Mouse (Mus musculus) midbrain, embryonic 14.5 days (tissue): ENCODE measurements around the gene Fkbp2. TPM values are rescaled to one million over a fixed set of nuclear protein-coding genes. Genes with fewer than 3 reads are reported as not detected.

Experiments used
- ATAC-seq: fragments of 200-750 bp; cut with Nextera tagmentation; 2 replicates; pipeline ENCODE4 v1.8.0; 2017; ENCODE audit warnings: moderate number of reproducible peaks, moderate library complexity; ENCODE audit not compliant: low FRiP score, low TSS enrichment
- DNase-seq: peaks from one replicate; pipeline ENCODE4 v3.0.0-alpha.2; 2015
- H3K27ac ChIP-seq: fragments of 300-500 bp; sonication (generic); replicated peaks from 2 replicates; pipeline ENCODE4 v1.5.1; 2014; ENCODE audit warnings: mild to moderate bottlenecking, low read depth, low read length, moderate library complexity
- H3K27me3 ChIP-seq: fragments of 300-500 bp; sonication (generic); 2 replicates; pipeline ENCODE4 v1.6.1; 2014; ENCODE audit warnings: low read length, control low read depth, mixed read lengths; ENCODE audit not compliant: control insufficient read depth, insufficient read depth
- H3K36me3 ChIP-seq: fragments of 300-500 bp; sonication (generic); 2 replicates; pipeline ENCODE4 v1.6.1; 2014; ENCODE audit warnings: low read length, control low read depth; ENCODE audit not compliant: control insufficient read depth, insufficient read depth
- H3K4me1 ChIP-seq: fragments of 300-500 bp; sonication (generic); 2 replicates; pipeline ENCODE4 v1.6.1; 2014; ENCODE audit warnings: mild to moderate bottlenecking, antibody characterized with exemption, low read length, control low read depth; ENCODE audit not compliant: control insufficient read depth, insufficient read depth
- H3K4me2 ChIP-seq: fragments of 300-500 bp; sonication (generic); 2 replicates; pipeline ENCODE4 v1.6.1; 2014; ENCODE audit warnings: mild to moderate bottlenecking, low read length, moderate library complexity
- H3K4me3 ChIP-seq: fragments of 300-500 bp; sonication (generic); replicated peaks from 2 replicates; pipeline ENCODE4 v1.5.1; 2014; ENCODE audit warnings: low read depth, low read length
- H3K9ac ChIP-seq: fragments of 300-500 bp; sonication (generic); replicated peaks from 2 replicates; pipeline ENCODE4 v1.6.1; 2014; ENCODE audit warnings: mild to moderate bottlenecking, low read length, moderate library complexity
- H3K9me3 ChIP-seq: fragments of 300-500 bp; sonication (generic); 2 replicates; pipeline ENCODE4 v1.6.1; 2016; ENCODE audit warnings: low read length, control low read depth, mixed read lengths; ENCODE audit not compliant: control insufficient read depth
- WGBS: fragments of 180-500 bp; shearing (Covaris S2); extraction: QIAGEN DNeasy Blood & Tissue Kit; methylation state at CpG from one replicate; pipeline ENCODE4 v1.1.7; 2014; 5-methylcytosine and 5-hydroxymethylcytosine counted together
- polyA plus RNA-seq: library from polyadenylated mRNA; unstranded; fragments of >200 nt; fragmentation: Nextera tagmentation; extraction: Ambion mirVana; gene quantifications from 2 replicates; pipeline ENCODE4 v1.2.1, GENCODE M21; 2014

Fkbp2 gene
- polyA plus RNA-seq, 1 experiment from 2014 or later = 73.8 TPM

- no peak for ATAC-seq
- DNase-seq = no peak
- WGBS = 85% methylated on average over 10 of the region's 10 CpGs
- Histone ChIP-seq H3K9ac (peak overlapping the region; percentile 20; the same call in 1 of the 2 replicates), H3K4me3 (peak overlapping the region; percentile 65; the same call in 1 of the 2 replicates), H3K36me3 (peaks cover 13% of the 10 kb centered on the region), H3K4me1 (peaks cover 17% of the 10 kb centered on the region), H3K9me3 (no peaks in the 10 kb centered on the region), H3K27me3 (no peaks in the 10 kb centered on the region), H3K4me2 (peak overlapping the region; percentile 92), H3K27ac (no peak overlapping the region)
These were observed 5.8 kb upstream of the Fkbp2 start for GRCm38 (mm10) chr19:6985951-6986708.

DNA sequence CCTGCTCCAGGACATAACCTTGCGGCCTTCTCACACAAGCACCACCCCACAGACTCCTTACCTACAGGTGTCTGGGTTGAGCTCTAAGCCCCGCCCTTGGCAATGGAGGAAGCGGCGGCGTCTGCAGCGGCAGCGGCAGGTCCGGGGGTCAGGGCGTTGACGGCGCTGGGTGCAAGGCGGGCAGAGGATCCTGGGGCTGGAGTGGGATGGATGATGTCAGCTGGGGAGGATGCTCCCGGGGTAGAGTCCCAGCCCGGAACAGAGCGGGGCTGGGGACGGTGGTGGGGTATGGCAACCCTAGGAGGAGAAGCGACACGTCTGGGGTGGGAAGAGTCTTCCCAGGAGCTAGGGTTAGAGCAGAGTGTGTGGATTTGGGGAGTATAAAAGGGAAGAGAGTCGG is 5.0 kb upstream of the Fkbp2 start:
- Histone ChIP-seq H3K27ac (no peak overlapping the region), H3K36me3 (peaks cover 13% of the 10 kb centered on the region), H3K27me3 (no peaks in the 10 kb centered on the region), H3K4me3 (no peak overlapping the region), H3K9me3 (no peaks in the 10 kb centered on the region), H3K9ac (no peak overlapping the region), H3K4me2 (no peak overlapping the region), H3K4me1 (peaks cover 22% of the 10 kb centered on the region)
- WGBS = 90% methylated on average over 19 of the region's 19 CpGs
- no peak for ATAC-seq
- DNase-seq = no peak

GRCm38 (mm10) chr19:6983621-6984020 is 3.3 kb upstream of the Fkbp2 start:
- Histone ChIP-seq H3K9me3 (no peaks in the 10 kb centered on the region), H3K27ac (no peak overlapping the region), H3K27me3 (no peaks in the 10 kb centered on the region), H3K9ac (no peak overlapping the region), H3K4me2 (no peak overlapping the region), H3K4me3 (no peak overlapping the region), H3K4me1 (peaks cover 33% of the 10 kb centered on the region), H3K36me3 (peaks cover 13% of the 10 kb centered on the region)
- ATAC-seq (no peak), DNase-seq (no peak)
- 63% methylated on average over 5 of the region's 5 CpGs for WGBS

- 0 out of 2 replicates have a peak overlapping the region, but pooled peaks have one; percentile 75 for H3K4me2 ChIP-seq
- DNase-seq = no peak
- H3K4me1 ChIP-seq = peaks cover 38% of the 10 kb centered on the region
- no peak for ATAC-seq
- no peak overlapping the region for H3K4me3 ChIP-seq
- H3K9me3 ChIP-seq = no peaks in the 10 kb centered on the region
- H3K27me3 ChIP-seq = no peaks in the 10 kb centered on the region
- H3K27ac ChIP-seq = no peak overlapping the region
- peaks cover 33% of the 10 kb centered on the region for H3K36me3 ChIP-seq
- 91% methylated on average over 4 of the region's 4 CpGs for WGBS
- H3K9ac ChIP-seq = no peak overlapping the region
These were observed 1.2 kb upstream of the Fkbp2 start for GRCm38 (mm10) chr19:6981465-6981864.

DNA sequence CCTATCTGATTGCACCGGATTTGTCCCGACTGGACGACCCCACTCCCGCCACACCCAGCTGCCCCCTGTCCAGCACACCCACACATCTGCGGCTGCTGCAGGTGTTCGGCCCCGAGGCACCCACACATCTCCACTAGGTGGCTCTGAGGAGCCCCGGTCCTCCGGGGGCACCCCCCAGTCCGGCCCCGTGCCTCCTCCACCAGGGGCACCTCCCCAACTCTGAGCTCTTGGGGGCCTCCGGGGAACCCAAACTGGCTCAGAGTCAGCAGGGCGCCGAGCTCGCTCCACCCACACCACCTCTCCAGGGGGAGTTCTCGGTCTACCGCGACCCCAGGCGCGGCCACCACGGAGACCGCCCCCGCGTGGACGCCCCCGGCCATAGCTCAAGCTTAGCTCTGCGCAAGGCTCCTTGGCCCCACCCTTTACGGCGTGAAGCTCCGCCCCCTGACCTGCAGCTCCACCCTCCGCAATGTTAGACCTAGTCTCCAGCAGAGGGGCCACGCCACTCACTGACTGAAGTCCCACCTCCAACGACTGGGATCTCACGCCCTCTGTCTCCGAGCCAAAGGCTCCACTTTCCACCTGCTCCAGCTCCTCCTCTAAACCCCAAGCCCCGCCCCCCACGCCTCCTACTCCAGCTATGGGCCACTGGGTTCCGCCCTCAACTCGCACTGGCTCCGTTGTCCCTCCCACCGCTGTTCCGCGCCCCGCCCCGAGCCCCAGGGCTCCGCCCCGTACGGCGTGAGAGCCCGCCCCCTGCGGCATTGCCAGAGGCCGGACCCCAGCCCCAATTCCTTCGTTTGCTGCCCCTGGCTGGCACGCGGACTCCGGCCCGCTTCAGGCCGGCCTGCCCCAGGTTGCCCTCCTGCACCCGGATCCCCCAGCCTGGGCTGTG is 568 bp downstream of the Fkbp2 start:
- H3K4me3 ChIP-seq = peak overlapping the region; percentile 66
- peaks cover 40% of the 10 kb centered on the region for H3K4me1 ChIP-seq
- DNase-seq (peak; percentile 98), ATAC-seq (peak; percentile 89)
- peak overlapping the region; percentile 75 for H3K4me2 ChIP-seq
- peak overlapping the region; percentile 75 for H3K9ac ChIP-seq
- H3K36me3 ChIP-seq = peaks cover 27% of the 10 kb centered on the region
- WGBS = under 1% methylated on average over 59 of the region's 59 CpGs
- H3K9me3 ChIP-seq = no peaks in the 10 kb centered on the region
- H3K27ac ChIP-seq = peak overlapping the region; percentile 96
- no peaks in the 10 kb centered on the region for H3K27me3 ChIP-seq

- WGBS = 10% methylated on average over 11 of the region's 11 CpGs
- H3K27ac ChIP-seq = peak overlapping the region; percentile 96
- H3K4me2 ChIP-seq = peak overlapping the region; percentile 75
- peaks cover 27% of the 10 kb centered on the region for H3K36me3 ChIP-seq
- no peaks in the 10 kb centered on the region for H3K27me3 ChIP-seq
- peak overlapping the region; percentile 66 for H3K4me3 ChIP-seq
- ATAC-seq (no peak), DNase-seq (peak; percentile 32)
- peaks cover 40% of the 10 kb centered on the region for H3K4me1 ChIP-seq
- peak overlapping the region; percentile 75 for H3K9ac ChIP-seq
- H3K9me3 ChIP-seq = no peaks in the 10 kb centered on the region
These were observed 1.3 kb downstream of the Fkbp2 start for GRCm38 (mm10) chr19:6979001-6979479.

DNA sequence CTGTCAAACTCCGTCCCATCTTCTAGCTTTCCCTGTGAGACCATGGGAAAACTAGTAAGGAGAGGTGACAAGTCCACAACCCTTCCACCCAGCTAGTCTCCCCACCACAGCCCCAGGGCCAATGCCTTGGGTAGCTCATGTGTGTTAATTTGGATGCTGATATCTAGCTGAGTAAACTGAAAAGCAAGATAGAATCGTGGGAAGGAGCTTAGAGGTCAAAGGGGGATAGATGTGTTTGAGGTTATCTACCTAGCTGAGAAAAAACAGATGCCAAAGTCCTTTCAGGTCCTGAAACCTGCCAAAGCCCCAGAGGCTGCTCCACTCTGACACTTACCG is 1.7 kb downstream of the Fkbp2 start:
- DNase-seq (no peak), ATAC-seq (no peak)
- H3K9me3 ChIP-seq = no peaks in the 10 kb centered on the region
- peaks cover 26% of the 10 kb centered on the region for H3K36me3 ChIP-seq
- H3K4me2 ChIP-seq = peak overlapping the region; percentile 75
- H3K4me3 ChIP-seq = peak overlapping the region; percentile 66
- 57% methylated on average over 3 of the region's 3 CpGs for WGBS
- H3K4me1 ChIP-seq = peaks cover 40% of the 10 kb centered on the region
- H3K9ac ChIP-seq = peak overlapping the region; percentile 75; the same call in 1 of the 2 replicates
- H3K27ac ChIP-seq = peak overlapping the region; percentile 96; the same call in 1 of the 2 replicates
- H3K27me3 ChIP-seq = no peaks in the 10 kb centered on the region

DNA sequence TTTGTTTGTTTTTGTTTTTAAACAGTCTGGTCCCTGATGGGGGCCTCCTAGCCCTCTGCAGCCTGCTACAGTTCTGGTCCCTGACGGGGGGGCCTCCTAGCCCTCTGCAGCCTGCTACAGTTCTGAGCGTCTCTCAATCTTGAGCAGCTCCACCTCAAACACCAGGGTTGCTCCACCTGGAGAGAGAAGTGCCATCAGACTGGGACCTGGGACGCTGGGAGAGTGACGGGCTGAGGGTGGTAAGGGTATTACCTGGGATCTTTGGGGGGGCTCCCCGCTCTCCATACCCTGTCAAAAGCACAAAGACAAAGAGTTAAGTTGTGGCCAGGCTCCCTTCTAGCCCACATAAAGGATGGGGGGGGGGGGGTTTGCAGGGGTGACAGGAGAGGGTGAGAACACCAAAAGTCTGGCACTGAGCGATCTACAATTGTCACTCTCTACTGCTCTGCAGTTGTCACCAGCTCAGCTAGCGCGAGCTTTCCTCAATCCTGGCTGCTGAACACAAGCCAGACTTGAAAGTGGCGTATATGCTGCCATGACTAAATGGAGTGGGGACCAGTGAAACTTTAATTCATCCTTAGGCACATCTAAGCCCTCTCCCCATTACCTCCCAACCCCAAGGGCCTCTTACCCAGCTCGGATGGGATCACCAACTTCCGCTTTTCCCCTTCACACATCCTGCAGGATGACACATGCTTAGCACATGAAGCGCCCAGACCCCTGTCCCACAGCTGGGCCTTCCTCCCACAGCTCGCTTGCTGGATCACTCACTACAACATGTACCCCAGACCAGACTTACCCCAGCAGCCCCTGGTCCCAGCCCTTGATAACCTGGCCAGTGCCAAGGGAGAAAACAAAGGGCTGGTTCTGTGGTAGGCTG is 2.3 kb downstream of the Fkbp2 start:
- Histone ChIP-seq H3K9ac (peak overlapping the region; percentile 4; the same call in 1 of the 2 replicates), H3K27ac (0 out of 2 replicates have a peak overlapping the region, but pooled peaks have one; percentile 96), H3K36me3 (peaks cover 22% of the 10 kb centered on the region), H3K4me2 (peak overlapping the region; percentile 78), H3K9me3 (no peaks in the 10 kb centered on the region), H3K27me3 (no peaks in the 10 kb centered on the region), H3K4me3 (peak overlapping the region; percentile 66; the same call in 1 of the 2 replicates), H3K4me1 (peaks cover 40% of the 10 kb centered on the region)
- 86% methylated on average over 13 of the region's 13 CpGs for WGBS
- ATAC-seq (no peak), DNase-seq (no peak)
